Mouse (Mus musculus) embryonic facial prominence, embryonic 15.5 days (tissue): ENCODE data around the gene Gm20825. TPM values are rescaled to one million over a fixed set of nuclear protein-coding genes. Genes with fewer than 3 reads are reported as not detected.
"Not testable (repeated sequence)": the region's sequence is repeated elsewhere in the genome, so short reads cannot be mapped to it uniquely, and the experiment has no call there.

Experiments used
- ATAC-seq: fragments of 200-750 bp; cut with Nextera tagmentation; 2 replicates; pipeline ENCODE4 v1.8.0; 2017; ENCODE audit warnings: low read depth, moderate TSS enrichment; ENCODE audit not compliant: insufficient number of reproducible peaks, low FRiP score, low TSS enrichment
- H3K27ac ChIP-seq: fragments of 300-500 bp; sonication (generic); replicated peaks from 2 replicates; pipeline ENCODE4 v1.5.1; 2015; ENCODE audit warnings: mild to moderate bottlenecking, inconsistent platforms
- H3K27me3 ChIP-seq: fragments of 300-500 bp; sonication (generic); 2 replicates; pipeline ENCODE4 v1.6.1; 2015; ENCODE audit warnings: inconsistent platforms
- H3K36me3 ChIP-seq: fragments of 300-500 bp; sonication (generic); 2 replicates; pipeline ENCODE4 v1.6.1; 2015; ENCODE audit warnings: mild to moderate bottlenecking, inconsistent platforms
- H3K4me1 ChIP-seq: fragments of 300-500 bp; sonication (generic); 2 replicates; pipeline ENCODE4 v1.6.1; 2015; ENCODE audit warnings: inconsistent platforms
- H3K4me2 ChIP-seq: fragments of 300-500 bp; sonication (generic); replicated peaks from 2 replicates; pipeline ENCODE4 v1.6.1; 2015; ENCODE audit warnings: mild to moderate bottlenecking, inconsistent platforms
- H3K4me3 ChIP-seq: fragments of 300-500 bp; sonication (generic); replicated peaks from 2 replicates; pipeline ENCODE4 v1.5.1; 2015; ENCODE audit warnings: mild to moderate bottlenecking, inconsistent platforms
- H3K9ac ChIP-seq: fragments of 300-500 bp; sonication (generic); 2 replicates; pipeline ENCODE4 v1.6.1; 2015; ENCODE audit warnings: inconsistent platforms
- H3K9me3 ChIP-seq: fragments of 300-500 bp; sonication (generic); replicated peaks from 2 replicates; pipeline ENCODE4 v1.6.1; 2016; ENCODE audit warnings: inconsistent platforms
- WGBS: fragments of 180-500 bp; shearing (Covaris S2); methylation state at CpG from one replicate; pipeline ENCODE4 v1.1.7; 2015; 5-methylcytosine and 5-hydroxymethylcytosine counted together
- polyA plus RNA-seq: library from polyadenylated mRNA; unstranded; fragments of >200 nt; fragmentation: Nextera tagmentation; extraction: Ambion mirVana; gene quantifications from 2 replicates; pipeline ENCODE4 v1.2.1, GENCODE M21; 2015

Gene Gm20825
- polyA plus RNA-seq, result not detected in 2 replicates

- WGBS, result 63% methylated on average over 3 of the region's 4 CpGs
- H3K9me3 ChIP-seq, H3K4me3 ChIP-seq, H3K27ac ChIP-seq, H3K9ac ChIP-seq, H3K4me2 ChIP-seq, ATAC-seq, H3K4me1 ChIP-seq, H3K27me3 ChIP-seq, H3K36me3 ChIP-seq: not testable (repeated sequence)
These were observed at the start of gene Gm20825 for GRCm38 (mm10) chrY:8071407-8071806. Gene Gm20825 (minus strand): TSS chrY:8071507.

Other genes starting within 250 kb of the Gm20825 start
- gene Gm29049, start 74.3 kb downstream of the Gm20825 start, polyA plus RNA-seq, result not detected in 2 replicates
- not detected in 2 replicates for gene Gm20824, start 186.4 kb upstream of the Gm20825 start, polyA plus RNA-seq